Mouse (Mus musculus) spleen, adult 12 weeks (tissue): ENCODE data around the gene Neil1.
A peak's percentile ranks its signal among the peaks of the same experiment; 100 is the strongest.

Experiments
- DNase-seq: peaks from one replicate; pipeline ENCODE4 v3.0.0; 2022; ENCODE audit warnings: low spot score

Gene Neil1

DNA sequence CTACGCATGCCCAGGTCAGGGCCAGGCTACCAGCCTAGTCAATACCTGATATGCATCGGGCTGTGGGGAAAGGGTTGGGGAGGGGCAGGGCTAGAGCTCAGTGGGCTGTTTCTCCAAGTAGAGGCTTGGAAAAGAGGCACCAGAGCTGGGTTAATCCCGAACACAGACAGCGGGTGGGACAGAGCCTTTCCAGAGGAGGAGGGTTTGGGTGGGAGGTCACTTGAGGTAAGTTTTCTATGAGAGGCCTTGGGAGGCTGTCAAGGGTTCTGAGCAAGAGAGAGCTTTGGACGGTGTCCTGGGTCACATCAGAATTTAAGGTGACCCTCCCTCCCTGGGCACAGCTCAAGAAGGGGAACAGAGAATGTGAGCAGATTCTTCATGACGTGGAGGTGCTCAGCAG, 9.6 kb downstream of the Neil1 start:
- no peak for DNase-seq

DNA sequence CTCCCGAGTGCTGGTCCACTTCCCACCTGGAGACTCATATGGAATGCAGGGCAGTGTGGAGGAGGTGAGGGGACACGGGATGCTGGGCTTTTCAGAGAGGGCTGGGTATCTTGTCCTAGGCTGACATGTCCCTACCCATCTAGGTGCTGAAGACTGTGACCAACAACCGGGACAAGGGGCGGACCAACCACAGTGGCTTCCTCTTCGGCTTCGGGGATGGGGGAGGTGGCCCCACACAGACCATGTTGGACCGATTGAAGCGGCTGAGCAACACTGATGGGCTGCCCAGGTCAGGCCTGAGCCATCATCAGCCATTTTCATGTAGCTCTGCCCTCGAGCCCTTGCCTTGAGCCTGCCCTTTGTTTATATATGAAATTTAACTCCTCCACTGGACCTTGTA, 10.3 kb downstream of the Neil1 start:
- no peak for DNase-seq

DNA sequence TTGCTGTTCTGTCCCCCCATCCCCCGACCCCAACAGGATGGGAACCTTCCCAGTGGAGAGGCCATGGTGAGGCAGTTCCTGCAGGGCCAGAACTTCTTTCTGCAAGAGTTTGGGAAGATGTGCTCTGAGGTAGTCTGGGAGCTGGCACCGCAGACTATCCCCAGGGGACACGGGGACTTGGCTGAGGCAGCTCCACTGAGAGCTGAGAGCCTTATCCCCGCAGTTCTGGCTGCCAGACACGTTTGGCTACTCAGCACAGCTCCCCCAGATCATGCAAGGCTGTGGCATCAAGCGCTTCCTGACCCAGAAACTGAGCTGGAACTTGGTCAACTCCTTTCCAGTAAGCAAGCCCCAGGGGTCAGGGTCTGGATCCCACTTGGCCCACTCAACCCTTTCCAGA, 10.9 kb downstream of the Neil1 start:
- DNase-seq = no peak

DNA sequence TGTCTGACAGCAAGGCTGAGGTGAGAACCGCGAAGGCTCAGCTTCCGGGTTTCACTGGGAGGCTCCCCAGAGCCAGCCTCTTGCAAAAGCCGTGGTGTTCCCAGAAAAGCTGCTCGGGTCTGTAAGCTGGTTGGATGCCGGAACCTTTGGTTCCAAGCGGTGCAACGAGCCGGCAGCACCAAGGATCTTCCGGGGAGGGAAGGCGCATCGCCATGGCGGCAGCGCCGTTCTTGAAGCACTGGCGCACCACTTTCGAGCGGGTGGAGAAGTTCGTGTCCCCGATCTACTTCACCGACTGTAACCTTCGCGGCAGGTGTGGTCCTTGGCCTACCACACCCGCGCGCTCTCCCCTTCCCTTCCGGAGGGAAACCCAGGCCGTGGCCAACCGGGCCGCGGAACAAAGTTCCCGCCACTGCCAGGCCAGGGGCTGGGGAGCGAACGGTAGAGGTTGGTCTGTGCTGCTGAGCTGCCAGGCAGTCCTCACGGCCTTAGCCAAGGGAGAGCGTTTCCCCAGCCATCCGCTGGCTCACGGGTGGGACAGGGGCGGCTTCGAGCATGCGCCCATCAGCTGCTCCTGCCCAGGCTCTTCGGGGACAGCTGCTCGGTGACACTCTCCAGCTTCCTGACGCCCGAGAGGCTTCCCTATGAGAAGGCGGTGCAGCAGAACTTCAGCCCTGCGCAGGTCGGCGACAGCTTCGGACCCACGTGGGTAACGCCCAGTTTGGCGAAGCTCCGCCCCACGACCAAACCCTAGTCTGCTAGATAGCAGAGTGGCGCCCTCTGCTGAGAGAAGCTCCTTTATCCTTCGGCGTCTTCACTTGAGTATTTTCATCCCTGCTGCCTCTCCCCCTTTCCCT, 17.3 kb downstream of the Neil1 start, which contains the start of gene Man2c1:
Gene Man2c1, plus strand, starts transcription at position 114 of the 857 bp plus-strand sequence.
- peak; percentile 89 for DNase-seq

DNA sequence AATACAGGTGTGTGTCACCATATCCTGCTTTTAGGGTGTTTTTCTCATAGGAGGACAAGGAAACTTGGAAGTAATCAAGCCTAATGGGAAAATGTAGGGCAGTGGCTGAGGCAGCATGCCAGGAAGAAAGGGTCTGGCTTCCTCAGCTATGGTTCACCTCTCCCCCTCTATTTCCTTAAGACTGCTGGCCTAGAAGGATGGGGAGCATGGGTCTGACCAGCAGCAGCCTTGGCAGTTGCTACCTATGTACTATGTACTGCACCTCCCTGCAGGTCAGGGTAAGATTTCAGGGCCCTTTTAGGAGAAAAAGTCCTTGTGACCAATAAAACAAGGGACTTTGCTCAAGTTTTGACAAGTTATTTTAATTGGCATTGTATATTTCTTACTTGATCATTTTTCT, 18.5 kb downstream of the Neil1 start:
- DNase-seq = no peak

DNA sequence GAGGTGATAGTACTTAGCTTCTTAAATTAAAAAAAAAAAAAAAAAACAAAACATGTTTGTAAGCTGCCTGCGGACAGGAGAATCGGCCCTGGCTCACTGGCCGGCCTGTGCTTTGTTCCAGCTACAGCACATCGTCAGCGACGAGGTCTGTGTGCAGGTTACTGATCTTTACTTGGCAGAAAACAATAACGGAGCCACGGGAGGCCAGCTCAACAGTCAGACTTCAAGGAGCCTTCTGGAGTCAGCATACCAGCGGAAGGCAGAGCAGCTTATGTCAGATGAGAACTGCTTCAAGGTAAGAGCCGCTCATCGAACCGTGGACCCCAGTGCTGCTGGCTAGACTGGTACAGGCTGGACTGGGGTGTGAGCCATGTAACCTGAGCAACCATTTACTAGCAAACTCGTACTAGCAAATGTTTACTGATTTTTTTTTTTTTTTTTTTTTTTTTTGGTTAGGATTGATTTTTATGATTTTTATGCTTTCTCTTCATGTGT, 30.8 kb downstream of the Neil1 start:
- DNase-seq = no peak
